Mouse (Mus musculus) kidney, postnatal 0 days (tissue): ENCODE data around the gene Tmc4. TPM values are rescaled to one million over a fixed set of nuclear protein-coding genes. Genes with fewer than 3 reads are reported as not detected.
A peak's percentile ranks its signal among the peaks of the same experiment; 100 is the strongest.
"Not testable (repeated sequence)": the region's sequence is repeated elsewhere in the genome, so short reads cannot be mapped to it uniquely, and the experiment has no call there.

Experiments used
- ATAC-seq: fragments of 200-750 bp; cut with Nextera tagmentation; replicated peaks from 2 replicates; pipeline ENCODE4 v1.8.0; 2017; ENCODE audit warnings: low read depth, moderate number of reproducible peaks, moderate TSS enrichment, moderate library complexity; ENCODE audit not compliant: low FRiP score
- DNase-seq: peaks from one replicate; pipeline ENCODE4 v3.0.0-alpha.2; 2016; ENCODE audit warnings: low spot score
- H3K27ac ChIP-seq: fragments of 300-500 bp; sonication (generic); 2 replicates; pipeline ENCODE4 v1.5.1; 2014; ENCODE audit warnings: mild to moderate bottlenecking
- H3K27me3 ChIP-seq: fragments of 300-500 bp; sonication (generic); 2 replicates; pipeline ENCODE4 v1.6.1; 2014; ENCODE audit warnings: low read length, mixed read lengths; ENCODE audit not compliant: insufficient read depth
- H3K36me3 ChIP-seq: fragments of 300-500 bp; sonication (generic); 2 replicates; pipeline ENCODE4 v1.6.1; 2014; ENCODE audit warnings: low read length, mixed read lengths; ENCODE audit not compliant: insufficient read depth
- H3K4me1 ChIP-seq: fragments of 300-500 bp; sonication (generic); replicated peaks from 2 replicates; pipeline ENCODE4 v1.6.1; 2014; ENCODE audit warnings: antibody characterized with exemption, low read length, mixed read lengths; ENCODE audit not compliant: insufficient read depth
- H3K4me2 ChIP-seq: fragments of 300-500 bp; sonication (generic); 2 replicates; pipeline ENCODE4 v1.6.1; 2014; ENCODE audit warnings: mild to moderate bottlenecking, low read length, moderate library complexity, mixed read lengths
- H3K4me3 ChIP-seq: fragments of 300-500 bp; sonication (generic); replicated peaks from 2 replicates; pipeline ENCODE4 v1.5.1; 2014; ENCODE audit warnings: low read depth, low read length
- H3K9ac ChIP-seq: fragments of 300-500 bp; sonication (generic); 2 replicates; pipeline ENCODE4 v1.6.1; 2014; ENCODE audit warnings: low read depth, low read length
- H3K9me3 ChIP-seq: fragments of 300-500 bp; sonication (generic); replicated peaks from 2 replicates; pipeline ENCODE4 v1.6.1; 2016; ENCODE audit warnings: low read length, inconsistent platforms, mixed read lengths
- CTCF ChIP-seq: IDR thresholded peaks from 2 replicates; pipeline ENCODE4 v1.5.1; 2016; ENCODE audit warnings: antibody characterized with exemption, low read depth, mild to moderate bottlenecking, moderate library complexity
- WGBS: fragments of 180-500 bp; shearing (Covaris S2); extraction: QIAGEN DNeasy Blood & Tissue Kit; methylation state at CpG from one replicate; pipeline ENCODE4 v1.1.7; 2014; 5-methylcytosine and 5-hydroxymethylcytosine counted together
- polyA plus RNA-seq: library from polyadenylated mRNA; unstranded; fragments of >200 nt; fragmentation: Nextera tagmentation; extraction: Ambion mirVana; gene quantifications from 2 replicates; pipeline ENCODE4 v1.2.1, GENCODE M21; 2015

The Tmc4 gene
- polyA plus RNA-seq, 1 experiment from 2014 or later, result 28.1 TPM

DNA sequence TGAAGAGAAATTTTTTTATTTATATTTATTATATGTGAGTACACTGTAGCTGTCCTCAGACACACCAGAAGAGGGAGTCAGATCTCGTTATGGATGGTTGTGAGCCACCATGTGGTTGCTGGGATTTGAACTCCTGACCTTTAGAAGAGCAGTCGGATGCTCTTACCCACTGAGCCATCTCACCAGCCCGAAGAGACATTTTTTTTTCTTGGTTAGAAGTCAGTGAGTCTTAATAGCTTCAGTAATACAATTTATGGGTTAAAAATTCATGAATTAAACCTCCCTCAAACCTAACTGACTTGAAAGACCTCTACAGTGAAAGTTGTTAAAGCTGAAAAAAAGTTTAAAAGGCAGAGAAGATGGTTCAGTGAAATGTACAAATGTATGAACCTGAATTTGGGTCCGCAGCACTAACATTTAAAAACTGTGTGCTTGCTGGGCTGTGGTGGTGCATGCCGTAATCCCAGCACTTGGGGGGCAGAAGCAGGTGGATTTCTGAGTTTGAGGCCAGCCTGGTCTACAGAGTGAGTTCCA is 31.2 kb upstream of the Tmc4 start:
- not testable (repeated sequence) for H3K27me3 ChIP-seq, H3K9ac ChIP-seq, H3K4me1 ChIP-seq, DNase-seq, H3K9me3 ChIP-seq, ATAC-seq, H3K4me2 ChIP-seq, H3K4me3 ChIP-seq, H3K27ac ChIP-seq
- WGBS, result 29% methylated on average over 5 of the region's 5 CpGs
- peak; percentile 26; the same call in 1 of the 2 replicates for TF ChIP-seq CTCF
- H3K36me3 ChIP-seq, result peaks cover 14% of the 10 kb centered on the region; the same call in 1 of the 2 replicates

DNA sequence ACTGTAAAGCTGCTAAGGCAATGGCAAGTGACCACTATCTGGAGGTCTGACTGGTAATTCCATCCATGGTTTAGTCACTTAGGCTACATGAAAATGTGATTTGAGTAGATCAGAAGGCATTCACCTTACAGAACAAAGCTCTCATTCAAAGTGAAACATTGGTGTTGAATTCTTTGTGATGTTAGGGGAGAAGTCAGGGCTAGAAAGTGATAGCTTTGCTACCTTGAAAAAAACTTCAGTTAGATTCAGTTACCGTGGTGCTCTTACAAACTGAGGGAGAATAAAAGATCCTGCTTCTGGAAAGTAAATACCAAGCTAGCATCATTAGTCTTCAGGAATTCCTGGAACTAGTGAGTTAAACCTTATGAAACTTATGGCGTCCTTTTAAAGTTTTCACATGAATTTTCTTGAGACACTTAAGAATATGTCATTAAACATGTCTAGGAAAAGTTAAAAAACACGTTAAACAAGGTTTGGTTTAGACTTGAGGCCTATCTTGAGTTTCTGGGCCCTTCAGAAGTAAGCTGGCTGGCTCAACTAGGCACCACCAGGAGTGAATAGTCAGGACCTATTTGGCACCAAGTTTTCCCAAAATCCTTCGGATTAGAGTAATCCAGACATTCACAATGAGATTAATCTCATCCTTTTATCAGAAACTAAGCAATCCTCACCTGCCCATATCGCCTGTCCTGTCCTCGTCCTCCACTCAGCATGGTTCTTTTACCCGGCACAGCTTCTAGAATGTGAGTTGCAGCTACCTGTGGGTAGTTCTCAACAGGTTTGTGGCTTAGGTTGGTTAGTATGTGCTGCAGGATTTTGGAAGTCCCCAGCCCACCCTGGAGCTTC is 30.4 kb upstream of the Tmc4 start:
- Histone ChIP-seq H3K9me3 (no peaks in the 10 kb centered on the region), H3K27me3 (no peaks in the 10 kb centered on the region), H3K4me1 (peaks cover 11% of the 10 kb centered on the region; the same call in 1 of the 2 replicates), H3K9ac (no peak overlapping the region), H3K4me2 (no peak overlapping the region), H3K36me3 (peaks cover 14% of the 10 kb centered on the region; the same call in 1 of the 2 replicates), H3K27ac (no peak overlapping the region), H3K4me3 (no peak overlapping the region)
- TF ChIP-seq CTCF, result no peak
- 48% methylated on average over 7 of the region's 7 CpGs for WGBS
- ATAC-seq, result no peak
- DNase-seq, result no peak

DNA sequence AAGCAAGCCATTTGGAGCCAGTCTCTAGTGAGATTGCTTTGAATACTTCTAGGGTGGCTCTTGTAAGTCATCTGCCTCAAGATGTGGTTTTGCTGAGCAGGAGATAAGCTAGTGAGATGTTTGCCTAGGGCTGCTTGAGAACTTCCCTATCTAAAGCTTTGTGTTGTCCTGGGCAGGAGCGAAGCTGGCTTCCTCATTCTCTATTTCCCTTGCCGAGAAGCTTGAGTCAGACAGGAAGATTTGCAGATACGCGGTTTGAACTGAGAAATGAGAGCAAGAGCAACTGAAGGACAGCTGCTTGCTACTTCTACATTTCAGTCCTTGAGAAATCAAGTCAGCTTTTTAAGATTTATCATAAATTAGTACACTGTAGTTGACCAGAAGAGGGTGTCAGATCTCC is 29.7 kb upstream of the Tmc4 start:
- TF ChIP-seq CTCF, result no peak
- Histone ChIP-seq H3K9me3 (no peaks in the 10 kb centered on the region), H3K27me3 (no peaks in the 10 kb centered on the region), H3K4me3 (no peak overlapping the region), H3K9ac (no peak overlapping the region), H3K36me3 (peaks cover 14% of the 10 kb centered on the region; the same call in 1 of the 2 replicates), H3K4me2 (no peak overlapping the region), H3K27ac (no peak overlapping the region), H3K4me1 (peaks cover 11% of the 10 kb centered on the region; the same call in 1 of the 2 replicates)
- DNase-seq, result peak; percentile 6
- no peak for ATAC-seq
- WGBS, result 68% methylated on average over 4 of the region's 4 CpGs

DNA sequence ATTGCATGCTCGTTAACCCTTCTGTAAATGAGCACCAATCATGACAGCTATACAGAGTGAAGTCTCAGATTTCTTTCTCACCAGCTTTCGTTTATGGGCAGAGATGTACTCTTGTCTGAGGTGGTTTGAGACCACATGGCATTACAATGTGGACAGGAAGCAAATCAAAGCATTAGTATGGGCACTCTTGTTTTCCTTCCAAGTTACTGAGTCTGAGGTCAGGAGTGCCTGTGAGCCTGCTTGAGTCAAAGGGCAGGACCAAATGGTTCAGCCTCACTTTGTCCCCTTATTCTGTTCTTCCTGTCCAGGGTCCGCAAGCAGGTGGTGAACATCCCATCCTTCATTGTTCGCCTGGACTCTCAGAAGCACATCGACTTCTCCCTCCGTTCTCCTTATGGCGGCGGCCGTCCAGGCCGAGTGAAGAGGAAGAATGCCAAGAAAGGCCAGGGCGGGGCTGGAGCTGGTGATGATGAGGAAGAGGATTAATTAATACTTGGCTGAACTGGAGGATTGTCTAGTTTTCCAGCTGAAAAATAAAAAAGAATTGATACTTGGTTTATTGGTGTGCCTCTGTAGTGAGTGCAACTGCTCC is 29.1 kb upstream of the Tmc4 start:
- Histone ChIP-seq H3K36me3 (peaks cover 14% of the 10 kb centered on the region), H3K9ac (peak overlapping the region; percentile 76; the same call in 1 of the 2 replicates), H3K9me3 (no peaks in the 10 kb centered on the region), H3K4me1 (peaks cover 11% of the 10 kb centered on the region; the same call in 1 of the 2 replicates), H3K4me3 (peak overlapping the region; percentile 68; the same call in 1 of the 2 replicates), H3K4me2 (peak overlapping the region; percentile 59), H3K27ac (0 out of 2 replicates have a peak overlapping the region, but pooled peaks have one; percentile 48), H3K27me3 (no peaks in the 10 kb centered on the region)
- no peak for TF ChIP-seq CTCF
- WGBS, result 45% methylated on average over 11 of the region's 11 CpGs
- ATAC-seq, result no peak
- peak; percentile 4 for DNase-seq

DNA sequence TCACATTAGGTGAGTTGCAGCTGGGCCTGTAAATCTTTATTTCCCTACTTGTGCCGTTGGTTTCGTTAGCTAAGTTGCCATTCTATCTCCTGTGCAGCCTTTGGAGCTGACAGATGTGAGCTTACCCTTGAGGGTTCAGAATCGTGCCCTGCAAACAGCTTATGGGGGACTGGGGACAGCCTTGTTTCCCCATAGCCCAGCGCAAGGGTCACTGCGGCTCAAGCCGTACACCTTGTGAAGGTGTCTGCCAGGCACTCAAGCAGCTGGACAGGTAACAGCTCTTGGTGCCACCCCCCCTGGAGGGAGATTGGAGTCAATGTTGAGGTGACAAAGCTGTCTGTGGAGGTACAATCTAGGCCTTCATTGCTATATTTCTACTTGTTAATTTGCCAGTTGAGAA is 28.6 kb upstream of the Tmc4 start:
- H3K4me1 ChIP-seq, result peaks cover 11% of the 10 kb centered on the region; the same call in 1 of the 2 replicates
- H3K4me2 ChIP-seq, result peak overlapping the region; percentile 59
- ATAC-seq (no peak), DNase-seq (no peak)
- H3K9me3 ChIP-seq, result no peaks in the 10 kb centered on the region
- H3K36me3 ChIP-seq, result peaks cover 16% of the 10 kb centered on the region
- H3K27ac ChIP-seq, result peak overlapping the region; percentile 48; the same call in 1 of the 2 replicates
- H3K9ac ChIP-seq, result peak overlapping the region; percentile 76
- no peak for TF ChIP-seq CTCF
- WGBS, result 18% methylated on average over 6 of the region's 6 CpGs
- peak overlapping the region; percentile 68 for H3K4me3 ChIP-seq
- H3K27me3 ChIP-seq, result no peaks in the 10 kb centered on the region

DNA sequence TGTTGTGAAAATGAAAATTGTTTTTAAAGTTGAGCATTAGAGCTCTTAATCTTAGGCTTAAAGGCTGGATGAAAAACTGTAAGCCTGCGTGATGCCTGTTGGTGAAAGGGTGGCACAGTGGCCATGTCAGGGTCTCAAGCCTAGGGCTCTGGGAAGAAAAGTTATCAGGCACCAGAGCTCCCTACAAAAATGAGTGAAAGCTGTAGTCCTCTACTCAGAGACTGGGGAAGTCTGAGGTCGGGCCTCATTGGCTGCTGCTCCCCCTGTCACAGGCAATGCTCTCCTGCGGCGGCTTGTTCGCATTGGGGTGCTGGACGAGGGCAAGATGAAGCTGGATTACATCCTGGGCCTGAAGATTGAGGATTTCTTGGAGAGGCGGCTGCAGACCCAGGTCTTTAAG is 28.1 kb upstream of the Tmc4 start:
- not testable (repeated sequence) for H3K27ac ChIP-seq, ATAC-seq, H3K27me3 ChIP-seq, H3K9me3 ChIP-seq
- peak overlapping the region; percentile 68 for H3K4me3 ChIP-seq
- peaks cover 18% of the 10 kb centered on the region for H3K36me3 ChIP-seq
- peaks cover 11% of the 10 kb centered on the region; the same call in 1 of the 2 replicates for H3K4me1 ChIP-seq
- DNase-seq, result peak; percentile 30
- WGBS, result under 1% methylated on average over 6 of the region's 7 CpGs
- H3K9ac ChIP-seq, result peak overlapping the region; percentile 76
- peak overlapping the region; percentile 59 for H3K4me2 ChIP-seq
